Mouse (Mus musculus) left cerebral cortex, adult 2 months (tissue): ENCODE measurements around the gene Cdc20b. TPM values are rescaled to one million over a fixed set of nuclear protein-coding genes. Genes with fewer than 3 reads are reported as not detected.

Source experiments
- DNase-seq, 2 experiments: peaks; one replicate each; pipeline ENCODE4 v3.0.0; 2021 to 2022; ENCODE audit warnings: low spot score in 2 of 2, mixed read lengths in 1 of 2; ENCODE audit errors: extremely low spot score in 1 of 2
- H3K27ac ChIP-seq: fragments of 200-600 bp; 2 replicates; pipeline ENCODE4 v1.8.1; 2022
- H3K4me3 ChIP-seq: fragments of 200-600 bp; 2 replicates; pipeline ENCODE4 v1.8.1; 2022
- CTCF ChIP-seq: fragments of 200-600 bp; IDR thresholded peaks from 2 replicates; pipeline ENCODE4 v1.8.1; 2022; ENCODE audit warnings: antibody characterized with exemption, mild to moderate bottlenecking, moderate library complexity
- intact Hi-C: fragments of 180-260 bp; cut with DNase I; formaldehyde crosslinking; loops from one replicate; pipeline ENCODE4 v1.15.1; 2025
- total RNA-seq, 2 experiments: library from RNA; stranded (reverse); gene quantifications; 2 replicates each; pipeline ENCODE4 v1.2.3; 2021

Gene Cdc20b
- total RNA-seq, 2 experiments from 2014 or later, result 0.29 TPM; not detected in 1

GRCm38 (mm10) chr13:113061746-113062145 is 26.8 kb downstream of the Cdc20b start:
- no peak for TF ChIP-seq CTCF

GRCm38 (mm10) chr13:113064542-113064941 is 29.6 kb downstream of the Cdc20b start:
- no peak for DNase-seq
- Histone ChIP-seq H3K27ac (no peak overlapping the region), H3K4me3 (no peak overlapping the region)
- intact Hi-C loops, result no loop called here
- TF ChIP-seq CTCF, result no peak

More at GRCm38 (mm10) chr13:113061746-113062145, 26.8 kb downstream of the Cdc20b start:
- no peak overlapping the region for H3K4me3 ChIP-seq
- intact Hi-C loops, result no loop called here
- H3K27ac ChIP-seq, result no peak overlapping the region
- DNase-seq, result no peak

DNA sequence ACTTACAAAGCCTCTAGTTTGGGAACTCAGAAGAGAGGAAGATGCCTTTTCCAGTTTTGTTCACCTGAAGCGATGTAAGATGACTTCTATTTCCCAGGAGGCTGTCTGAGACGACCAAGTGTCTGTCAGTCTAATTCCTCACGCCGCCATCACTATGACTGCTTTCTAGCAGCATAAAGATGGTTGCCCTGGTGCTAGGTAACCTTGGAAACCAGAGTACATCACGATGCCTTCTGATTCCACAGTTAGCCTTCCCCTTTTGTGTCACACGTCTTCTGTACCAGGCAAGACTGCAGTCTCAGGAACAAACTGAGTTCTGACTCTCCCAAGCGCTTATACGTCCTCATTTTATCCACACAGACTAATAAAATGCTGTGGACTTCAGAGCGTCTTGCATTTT is 44.1 kb downstream of the Cdc20b start:
- intact Hi-C loops, result no loop called here

GRCm38 (mm10) chr13:113082101-113082500 is 47.2 kb downstream of the Cdc20b start:
- Histone ChIP-seq H3K27ac (no peak overlapping the region), H3K4me3 (no peak overlapping the region)
- intact Hi-C loops, result no loop called here
- TF ChIP-seq CTCF, result no peak
- DNase-seq, result no peak

More for the DNA sequence above, 44.1 kb downstream of the Cdc20b start:
- H3K27ac ChIP-seq, result no peak overlapping the region
- TF ChIP-seq CTCF, result no peak
- DNase-seq, result no peak
- no peak overlapping the region for H3K4me3 ChIP-seq

DNA sequence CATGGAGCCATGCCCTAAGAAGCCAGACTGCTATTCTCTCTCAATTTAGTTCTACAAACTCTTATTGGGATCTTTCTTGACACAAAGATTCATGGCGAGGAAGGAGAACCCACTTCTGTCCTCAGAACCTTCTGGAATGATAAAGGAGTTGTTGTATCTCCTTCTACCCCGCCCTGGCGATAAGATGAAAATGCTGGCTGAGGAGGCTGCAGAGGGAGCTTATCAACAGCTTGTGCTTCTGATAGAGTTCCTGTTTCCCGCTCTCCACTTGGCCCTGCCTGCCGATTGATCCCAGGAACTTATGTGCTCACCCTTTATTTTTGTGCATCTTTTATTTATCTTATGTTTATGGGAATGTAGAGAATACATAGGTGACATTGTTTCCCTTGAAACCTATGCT is 49.8 kb downstream of the Cdc20b start:
- no peak for DNase-seq
- TF ChIP-seq CTCF, result no peak
- H3K4me3 ChIP-seq, result no peak overlapping the region
- intact Hi-C loops, result no loop called here
- no peak overlapping the region for H3K27ac ChIP-seq

DNA sequence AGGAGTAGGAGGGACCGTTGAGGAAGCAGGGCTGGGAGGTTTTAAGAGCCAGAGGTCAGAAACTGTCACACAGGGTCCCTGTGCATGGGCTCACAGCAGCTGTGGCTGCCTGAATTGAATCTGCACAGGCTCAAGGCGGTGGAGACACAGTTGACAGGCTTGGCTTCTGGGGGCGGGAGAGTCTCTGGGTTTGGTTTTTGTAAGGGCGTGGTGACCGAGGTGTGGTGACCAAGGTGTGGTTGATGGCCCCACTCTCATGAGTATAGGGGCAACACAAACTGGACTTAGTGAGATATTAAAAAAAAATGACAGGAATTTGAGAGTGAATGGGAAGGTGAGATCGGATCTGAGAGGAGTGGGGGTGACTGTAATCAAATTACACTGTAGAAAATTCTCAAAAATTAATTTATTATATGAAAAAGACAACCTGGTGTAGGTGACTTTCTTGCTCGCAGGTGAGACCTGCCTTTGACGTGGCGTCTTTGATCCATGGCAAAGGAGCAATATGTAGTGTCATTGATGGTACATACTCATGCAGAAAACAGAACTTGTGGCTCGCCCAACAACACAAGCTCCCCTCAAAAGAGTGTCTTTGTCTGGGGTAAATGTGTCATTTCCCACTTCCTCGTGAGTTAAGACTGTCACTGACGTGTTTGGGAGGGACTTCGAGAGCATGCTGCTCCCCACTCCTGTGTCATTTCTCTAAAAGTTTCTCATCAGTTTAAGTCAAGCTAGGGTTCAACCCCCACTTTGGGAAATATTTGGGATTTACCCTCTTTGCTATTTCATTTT is 52.5 kb downstream of the Cdc20b start:
- no peak for DNase-seq
- H3K4me3 ChIP-seq, result no peak overlapping the region
- intact Hi-C loops, result no loop called here
- no peak overlapping the region for H3K27ac ChIP-seq
- TF ChIP-seq CTCF, result no peak

DNA sequence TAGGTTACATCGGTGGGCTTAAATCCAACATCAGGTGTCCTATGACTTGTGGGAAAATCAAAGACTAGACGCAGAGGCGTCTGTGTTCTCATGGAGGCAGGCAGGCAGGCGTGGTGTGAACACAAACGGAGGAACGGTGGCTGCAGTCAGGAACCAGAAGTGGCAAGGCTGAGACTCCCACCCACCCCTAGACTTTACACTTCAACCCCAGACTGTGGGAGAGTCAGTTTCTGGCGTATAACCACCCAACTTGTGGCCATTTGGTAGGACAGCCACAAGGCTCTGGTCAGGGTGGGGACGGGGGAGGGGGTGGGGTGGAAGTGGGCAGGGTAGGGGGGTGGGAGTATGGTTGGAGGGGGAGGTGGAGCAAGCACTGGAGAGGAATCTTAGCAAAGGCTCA is 55.6 kb downstream of the Cdc20b start:
- no peak for TF ChIP-seq CTCF

DNA sequence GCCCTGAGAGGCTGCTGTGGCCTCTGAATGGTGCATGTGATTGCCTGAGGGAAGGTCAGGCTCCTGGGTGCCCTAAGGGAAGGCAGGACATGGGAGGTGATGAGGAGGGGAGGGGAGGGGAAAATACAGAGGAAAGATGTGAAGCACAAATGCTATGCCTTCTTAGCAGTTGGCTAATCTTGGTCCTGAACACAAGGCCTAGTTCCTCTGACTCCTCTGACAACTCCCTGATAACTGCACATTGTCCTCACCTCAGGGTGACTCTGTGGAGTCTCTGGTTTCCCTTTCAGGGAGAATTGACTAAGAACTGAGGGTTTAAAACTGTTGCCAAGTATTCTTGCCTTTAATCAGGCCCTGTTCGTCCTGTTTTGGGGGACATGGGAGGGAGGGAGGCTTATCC is 59.7 kb downstream of the Cdc20b start:
- Histone ChIP-seq H3K4me3 (no peak overlapping the region), H3K27ac (no peak overlapping the region)
- DNase-seq, result no peak
- intact Hi-C loops, result no loop called here
- no peak for TF ChIP-seq CTCF

More for the DNA sequence above, 55.6 kb downstream of the Cdc20b start:
- Histone ChIP-seq H3K4me3 (no peak overlapping the region), H3K27ac (no peak overlapping the region)
- DNase-seq, result no peak
- intact Hi-C loops, result no loop called here

DNA sequence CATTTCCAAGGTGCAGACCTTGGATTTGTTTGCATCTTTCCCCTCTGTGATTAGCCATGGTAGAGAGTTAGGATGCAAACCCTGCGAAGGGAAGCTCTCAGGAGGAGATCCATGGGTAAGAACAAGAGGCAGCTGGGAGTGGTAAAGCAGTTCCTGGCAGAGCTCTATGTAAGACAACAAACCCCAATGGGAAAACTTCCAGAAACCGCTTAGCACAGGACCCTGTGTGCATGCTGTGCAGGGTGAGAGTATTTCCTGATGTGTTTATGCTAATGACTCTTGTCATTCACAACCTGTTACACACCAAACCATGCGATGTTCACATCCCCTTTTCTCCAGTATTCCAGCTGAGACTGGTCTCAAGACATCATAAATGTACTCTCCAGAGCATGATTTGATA is 62.1 kb downstream of the Cdc20b start:
- TF ChIP-seq CTCF, result no peak
- Histone ChIP-seq H3K27ac (no peak overlapping the region), H3K4me3 (no peak overlapping the region)
- intact Hi-C loops, result no loop called here
- DNase-seq, result no peak

DNA sequence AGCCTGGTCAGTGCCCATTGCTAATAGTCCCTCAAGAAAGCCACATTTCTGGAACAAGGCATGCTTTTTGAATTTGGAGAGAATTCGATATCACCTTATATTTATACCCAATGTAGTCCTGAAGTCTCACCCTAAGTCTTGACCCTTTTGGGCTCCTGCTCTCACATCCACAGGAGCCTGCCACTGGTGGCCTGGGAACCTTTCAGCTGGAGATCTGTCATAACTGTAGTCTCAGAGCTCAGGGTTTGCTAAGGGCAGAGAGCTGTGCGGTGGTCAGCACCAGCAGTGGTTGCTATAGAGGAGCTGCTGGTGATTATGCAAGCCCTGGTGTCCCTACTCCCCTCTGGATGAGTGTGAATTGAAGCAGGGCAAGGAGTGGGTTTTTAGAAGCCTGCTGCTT is 63.5 kb downstream of the Cdc20b start:
- intact Hi-C loops, result no loop called here

DNA sequence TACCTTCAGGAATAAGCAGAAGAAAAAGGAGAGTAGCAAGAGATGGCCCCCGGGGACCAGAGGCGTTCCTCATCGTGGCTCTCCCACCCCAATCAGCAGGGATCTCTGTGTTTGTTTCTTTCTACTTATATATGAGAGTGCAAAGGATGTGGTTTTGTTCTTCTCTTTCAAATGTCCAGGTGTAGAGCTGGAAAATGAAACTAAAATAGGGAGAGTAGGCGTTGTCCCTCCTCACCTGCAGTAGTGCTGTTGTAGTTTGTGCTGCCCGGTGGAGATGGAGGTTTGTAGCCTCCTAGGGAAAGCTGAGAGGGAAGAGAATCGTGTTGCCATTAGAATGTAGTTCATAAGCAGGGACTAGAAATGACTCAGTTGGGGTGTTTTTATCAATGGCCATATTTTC is 66.0 kb downstream of the Cdc20b start, which contains the start of gene Gzma:
TSS of gene Gzma (minus strand) at position 103 of the 400 bp plus-strand sequence.
- intact Hi-C loops, result loop anchor here (1.0 kb wide), 1 partner anchor 9 kb away; no protein-coding TSS in a partner anchor
- TF ChIP-seq CTCF, result no peak
- Histone ChIP-seq H3K27ac (no peak within 1 kb of the TSS), H3K4me3 (no peak within 1 kb of the TSS)
- DNase-seq, result no peak

More for the DNA sequence above, 63.5 kb downstream of the Cdc20b start:
- no peak for TF ChIP-seq CTCF
- no peak for DNase-seq
- Histone ChIP-seq H3K4me3 (no peak overlapping the region), H3K27ac (no peak overlapping the region)

DNA sequence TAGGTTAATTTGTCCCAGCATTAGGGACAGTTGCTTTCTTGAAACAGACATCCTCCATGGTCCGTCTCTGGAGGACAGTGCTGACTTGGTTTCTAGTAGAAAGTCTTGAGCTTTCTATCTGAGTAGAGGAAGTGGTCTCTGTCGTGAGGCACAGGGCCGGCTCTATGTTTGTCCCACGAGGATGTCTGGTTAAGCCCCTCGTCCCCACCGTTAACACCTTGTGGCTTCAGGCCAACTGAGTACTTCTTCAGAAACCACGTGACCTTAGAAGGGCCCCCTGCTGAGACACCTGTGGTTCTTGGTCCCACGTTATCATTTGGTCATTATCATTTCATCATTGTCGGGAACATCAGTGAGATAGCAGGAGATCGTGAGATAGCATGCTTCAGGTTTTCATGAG is 66.9 kb downstream of the Cdc20b start:
- no peak for TF ChIP-seq CTCF
- Histone ChIP-seq H3K4me3 (no peak overlapping the region), H3K27ac (no peak overlapping the region)
- intact Hi-C loops, result no loop called here
- no peak for DNase-seq

DNA sequence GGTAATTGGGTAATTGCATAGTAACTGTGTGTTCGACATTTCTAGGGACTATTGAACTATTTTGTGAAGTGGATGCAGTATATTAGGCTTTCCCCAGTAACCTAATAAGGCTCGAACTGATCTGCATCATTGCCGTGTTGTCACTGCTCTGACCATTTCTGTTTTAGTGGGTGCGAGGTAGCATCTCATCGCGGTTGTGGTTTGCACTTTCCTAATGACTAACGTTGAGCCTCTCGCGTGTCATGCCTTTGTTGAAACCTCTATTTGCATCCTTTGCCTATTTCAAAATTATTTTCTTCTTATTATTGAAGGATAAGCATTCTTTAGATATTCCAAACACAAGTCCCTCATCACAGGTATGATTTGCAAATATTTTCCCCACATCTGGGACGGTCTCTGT is 69.8 kb downstream of the Cdc20b start:
- intact Hi-C loops, result no loop called here
- Histone ChIP-seq H3K4me3 (no peak overlapping the region), H3K27ac (no peak overlapping the region)
- TF ChIP-seq CTCF, result no peak
- no peak for DNase-seq
